Mouse (Mus musculus) myocyte (in vitro differentiated cells): ENCODE data around the gene Actr8.

ENCODE experiments used
- E2F4 ChIP-seq: IDR thresholded peaks from one replicate; pipeline ENCODE4 v1.6.1; 2011; ENCODE audit warnings: mild to moderate bottlenecking, control low read depth, moderate library complexity; ENCODE audit not compliant: insufficient read depth
- MAX ChIP-seq: IDR thresholded peaks from one replicate; pipeline ENCODE4 v1.6.1; 2011; ENCODE audit warnings: low read depth, mild to moderate bottlenecking, control low read depth
- MYOD1 ChIP-seq, 3 experiments: IDR thresholded peaks; one replicate each; pipeline ENCODE4 v1.6.1; 2011; ENCODE audit warnings: control low read depth in 2 of 3, low read depth in 2 of 3, mild to moderate bottlenecking in 2 of 3, moderate library complexity in 1 of 3; ENCODE audit not compliant: insufficient read length in 2 of 3, control insufficient read depth in 1 of 3
- MYOG ChIP-seq, 3 experiments: IDR thresholded peaks; one replicate each; pipeline ENCODE4 v1.6.1; 2011; ENCODE audit warnings: control low read depth in 2 of 3, low read depth in 2 of 3, mild to moderate bottlenecking in 2 of 3; ENCODE audit not compliant: insufficient read length in 2 of 3, control insufficient read depth in 1 of 3, insufficient read depth in 1 of 3
- POLR2A ChIP-seq: IDR thresholded peaks from one replicate; pipeline ENCODE4 v1.6.1; 2011; ENCODE audit warnings: low read depth, mild to moderate bottlenecking, control low read depth, moderate library complexity; ENCODE audit not compliant: insufficient read length
- POLR2AphosphoS2 ChIP-seq: IDR thresholded peaks from one replicate; pipeline ENCODE4 v1.6.1; 2011; ENCODE audit warnings: low read depth, control low read depth; ENCODE audit not compliant: insufficient read length
- REST ChIP-seq: IDR thresholded peaks from one replicate; pipeline ENCODE4 v1.6.1; 2011; ENCODE audit warnings: mild to moderate bottlenecking, control low read depth, moderate library complexity; ENCODE audit not compliant: insufficient read depth, insufficient read length
- SRF ChIP-seq: IDR thresholded peaks from one replicate; pipeline ENCODE4 v1.6.1; 2011; ENCODE audit warnings: low read depth; ENCODE audit not compliant: control insufficient read depth, insufficient read length
- TCF12 ChIP-seq: IDR thresholded peaks from one replicate; pipeline ENCODE4 v1.6.1; 2011; ENCODE audit warnings: mild to moderate bottlenecking, control low read depth; ENCODE audit not compliant: poor library complexity, insufficient read depth, severe bottlenecking
- USF1 ChIP-seq: IDR thresholded peaks from one replicate; pipeline ENCODE4 v1.6.1; 2011; ENCODE audit warnings: low read depth, mild to moderate bottlenecking, control low read depth, moderate library complexity

DNA sequence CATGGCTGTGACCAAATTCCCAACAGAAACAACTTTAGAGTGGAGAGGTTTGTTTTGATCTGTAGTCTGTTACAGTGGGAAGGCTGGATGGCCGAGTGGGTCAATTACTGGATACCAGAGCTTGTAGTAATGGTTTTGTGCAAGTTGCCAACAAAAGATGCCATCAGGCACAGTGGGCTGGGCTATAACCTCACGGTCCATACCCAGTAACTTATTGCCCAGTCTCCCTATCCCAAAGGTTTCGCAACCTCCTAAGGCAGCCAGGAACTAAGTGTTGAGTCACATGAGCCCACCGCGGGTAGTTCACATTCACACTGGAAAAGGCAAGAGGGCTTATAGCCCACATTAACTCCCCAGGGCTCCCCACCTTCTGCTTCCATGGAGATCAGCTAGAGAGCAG lies 38.5 kb downstream of the Actr8 start:
- TF ChIP-seq POLR2AphosphoS2 (no peak), POLR2A (no peak), MYOG (IDR thresholded peaks at IDR 0.05; ENCODE audit: control insufficient read depth in 1 of 3, insufficient read depth in 1 of 3, insufficient read length in 2 of 3, low read depth in 2 of 3) (no peak), MYOD1 (IDR thresholded peaks at IDR 0.05; ENCODE audit: control insufficient read depth in 1 of 3, insufficient read length in 2 of 3, low read depth in 2 of 3) (no peak), USF1 (no peak), MAX (no peak), REST (no peak), TCF12 (no peak), E2F4 (no peak), SRF (no peak)
